Mouse (Mus musculus) thymus, postnatal 4 days (tissue): ENCODE results near the gene Etv5.
A peak's percentile ranks its signal among the peaks of the same experiment; 100 is the strongest.
"Not testable (repeated sequence)": the region's sequence is repeated elsewhere in the genome, so short reads cannot be mapped to it uniquely, and the experiment has no call there.

Experiments
- DNase-seq: peaks from one replicate; pipeline ENCODE4 v3.0.0; 2021

Etv5 gene

DNA sequence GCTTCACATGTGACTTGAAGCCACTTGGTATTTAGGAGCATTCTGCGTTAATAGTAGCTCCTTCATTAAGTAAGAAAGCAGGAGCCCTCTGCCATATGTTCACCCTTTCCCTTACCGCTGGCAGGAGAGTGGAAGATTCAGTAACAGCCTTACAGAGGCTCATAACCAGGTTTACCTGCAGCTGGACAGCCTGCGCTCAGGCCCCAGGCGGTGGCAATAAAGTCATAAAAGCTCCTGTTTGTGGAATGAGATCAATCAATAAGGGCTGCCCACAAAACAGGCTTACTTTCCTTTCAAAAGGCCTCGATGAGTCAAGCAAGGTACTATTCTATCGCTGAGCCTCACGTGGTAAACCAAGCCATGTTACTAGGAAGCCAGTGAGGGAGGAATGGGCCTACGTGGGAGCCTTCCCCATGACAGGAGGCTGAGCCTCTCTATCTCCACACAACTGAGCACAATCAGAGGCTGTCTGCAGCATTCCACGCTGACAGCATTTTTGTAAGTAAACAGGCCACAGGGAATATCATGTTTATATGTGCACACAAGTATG, 49.1 kb downstream of the Etv5 start:
- no peak for DNase-seq

GRCm38 (mm10) chr16:22389146-22389911, 50.2 kb downstream of the Etv5 start:
- DNase-seq, result no peak

- DNase-seq, result peak; percentile 23
Observed at GRCm38 (mm10) chr16:22387731-22388130, 51.8 kb downstream of the Etv5 start.

DNA sequence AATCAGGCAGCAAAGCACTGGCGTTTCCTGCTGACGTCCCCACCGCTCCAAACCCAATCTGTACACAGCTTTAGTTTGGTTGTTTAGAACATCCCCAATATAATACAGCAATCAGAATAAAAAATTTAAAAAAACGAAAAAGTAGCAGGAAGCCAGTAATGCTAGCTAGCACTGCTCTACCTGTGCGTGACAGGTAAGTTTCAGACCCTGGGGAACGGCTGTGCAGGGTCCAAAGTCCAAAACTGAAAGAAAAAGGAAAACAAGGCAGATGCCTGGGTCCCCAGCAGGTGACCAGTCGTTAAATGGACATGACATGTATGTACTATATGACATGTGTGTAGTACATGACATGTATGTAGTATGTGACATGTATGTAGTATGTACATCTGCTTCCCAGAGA, 57.5 kb downstream of the Etv5 start:
- DNase-seq, result not testable (repeated sequence)

- DNase-seq, result no peak
Observed at GRCm38 (mm10) chr16:22380981-22381380, 58.5 kb downstream of the Etv5 start.

DNA sequence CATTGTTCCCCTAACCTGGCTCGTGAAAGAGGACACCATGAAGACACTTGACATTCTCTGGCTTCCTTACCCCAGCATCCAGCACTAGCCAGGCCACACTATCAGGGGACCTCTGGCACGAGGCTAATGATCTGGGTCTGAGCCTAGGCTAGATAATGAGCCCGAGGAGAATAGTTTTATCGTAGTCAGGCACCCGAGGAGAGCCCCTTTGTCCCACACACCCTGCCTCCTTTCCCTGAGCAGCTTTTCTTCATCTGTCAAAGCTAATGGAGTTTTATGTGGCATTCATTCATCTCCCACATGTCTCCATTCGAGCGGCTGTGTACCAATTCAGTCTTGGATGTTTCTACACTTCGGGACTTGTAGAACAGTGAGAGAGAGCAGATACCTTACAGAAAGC, 59.5 kb downstream of the Etv5 start:
- no peak for DNase-seq

DNA sequence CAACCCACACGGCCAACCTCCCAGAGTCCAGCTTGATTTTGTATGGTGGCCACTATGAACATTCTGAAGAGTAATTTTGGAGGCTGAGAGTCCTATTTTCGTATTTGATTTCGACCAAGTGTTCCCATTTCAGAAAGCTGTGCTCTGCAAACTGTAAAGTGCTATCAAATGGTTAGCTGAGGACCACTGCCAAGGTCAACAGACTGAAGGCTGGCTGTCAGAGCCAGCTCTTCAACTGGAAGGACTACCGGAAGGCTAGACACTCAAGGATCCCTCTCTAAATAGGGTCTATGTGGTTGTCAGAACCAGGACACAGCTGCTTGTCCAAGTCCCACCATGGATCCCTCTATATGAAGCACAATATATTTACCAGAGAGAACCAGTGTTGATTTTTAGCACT, 60.2 kb downstream of the Etv5 start:
- DNase-seq, result no peak

DNA sequence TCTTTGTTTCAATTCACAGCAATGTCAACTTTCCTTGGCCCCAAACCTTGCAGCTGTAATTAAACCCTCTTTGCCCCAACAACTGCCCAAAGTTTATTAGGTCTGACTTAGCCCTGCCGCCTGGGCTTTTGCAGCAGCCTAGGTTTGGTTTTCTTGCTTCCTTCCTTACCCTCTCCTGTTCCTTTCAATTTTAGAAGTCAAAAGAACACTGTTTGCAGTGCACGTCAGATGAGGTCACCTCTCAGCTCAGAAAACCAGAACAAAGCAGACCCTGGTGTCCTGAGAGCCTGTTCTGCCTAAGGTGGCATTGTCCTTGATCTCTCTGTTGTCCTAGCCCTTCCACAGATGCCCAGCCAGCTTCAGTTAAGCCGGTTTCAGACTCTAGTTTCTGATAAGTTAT, 61.8 kb downstream of the Etv5 start:
- DNase-seq, result no peak

DNA sequence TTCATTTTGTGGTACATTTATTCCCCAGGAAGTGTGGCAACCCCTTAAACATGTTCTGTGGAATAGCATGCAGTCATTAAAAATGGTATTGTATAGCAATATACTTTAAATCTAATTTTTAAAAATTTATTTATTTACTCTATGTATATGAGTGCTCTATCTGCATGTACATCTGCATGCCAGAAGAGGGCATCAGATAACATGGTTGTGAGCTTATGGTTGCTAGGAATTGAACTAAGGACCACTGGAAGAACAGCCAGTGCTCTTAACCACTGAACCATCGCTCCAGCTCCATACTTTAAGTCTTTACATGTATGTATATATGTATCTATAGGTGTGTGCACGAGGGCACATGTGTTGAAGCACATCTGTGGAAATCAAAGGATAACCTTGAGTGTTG, 64.6 kb downstream of the Etv5 start:
- DNase-seq, result no peak

DNA sequence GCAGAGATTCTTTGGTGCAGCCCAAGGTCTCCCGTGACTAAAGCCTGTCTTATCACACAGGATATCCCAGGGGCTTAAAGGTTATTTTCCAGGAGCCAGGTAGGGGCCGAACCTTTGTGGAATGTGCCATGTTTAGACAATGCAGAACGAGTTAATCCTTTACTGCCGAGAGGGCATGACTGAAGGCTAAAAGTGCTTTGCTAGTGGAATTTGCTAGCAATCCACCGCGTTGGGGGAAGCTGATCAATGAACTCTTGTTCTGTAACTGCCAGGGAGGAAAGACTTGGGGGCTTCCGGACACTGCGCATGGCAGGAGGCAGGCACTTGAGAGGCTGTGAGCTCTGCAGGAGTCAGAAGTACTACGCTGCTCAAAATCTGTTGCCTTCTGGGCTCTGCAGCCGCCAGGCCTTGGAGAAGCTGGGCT, 66.8 kb downstream of the Etv5 start:
- DNase-seq, result no peak

DNA sequence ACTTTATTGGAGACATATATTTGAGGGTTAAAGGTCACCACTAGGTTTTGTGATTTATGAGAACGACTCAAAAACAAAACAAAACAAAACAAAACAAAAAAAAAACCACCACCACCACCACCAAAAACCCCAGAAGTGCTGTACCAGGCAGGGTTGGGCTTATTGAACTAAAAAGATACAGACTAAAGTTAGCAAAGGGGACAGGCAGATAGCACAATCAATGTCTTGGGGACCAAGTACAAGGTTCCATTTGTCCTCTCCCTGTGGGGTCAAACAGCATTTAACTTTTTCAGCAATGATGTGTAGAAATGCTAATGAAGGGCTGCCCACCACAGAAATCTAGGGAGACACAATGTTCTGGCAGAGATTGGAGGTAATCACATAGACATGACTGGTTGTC, 67.3 kb downstream of the Etv5 start:
- no peak for DNase-seq

DNA sequence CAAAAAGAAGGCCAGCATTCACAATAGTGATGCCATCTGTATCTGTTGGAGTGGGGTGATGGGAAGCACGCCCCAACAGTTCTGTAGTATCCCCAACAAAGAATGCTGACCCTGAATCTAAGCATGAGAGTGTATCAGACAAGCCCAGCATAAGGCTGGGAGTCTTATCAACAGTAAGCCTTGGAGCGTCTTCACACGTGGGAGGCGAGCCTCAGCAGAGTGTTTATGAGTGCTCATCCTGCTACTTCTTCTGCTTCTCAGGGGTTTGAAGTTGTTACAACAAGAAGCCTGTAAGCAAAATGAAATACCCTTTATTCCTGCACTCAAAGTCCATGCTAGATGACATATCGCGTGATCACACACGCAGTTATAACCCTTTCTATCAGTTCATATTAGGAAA, 72.4 kb downstream of the Etv5 start:
- DNase-seq, result no peak

- DNase-seq, result no peak
Observed at GRCm38 (mm10) chr16:22366040-22366439, 73.5 kb downstream of the Etv5 start.

GRCm38 (mm10) chr16:22365596-22365995, 73.9 kb downstream of the Etv5 start:
- no peak for DNase-seq

DNA sequence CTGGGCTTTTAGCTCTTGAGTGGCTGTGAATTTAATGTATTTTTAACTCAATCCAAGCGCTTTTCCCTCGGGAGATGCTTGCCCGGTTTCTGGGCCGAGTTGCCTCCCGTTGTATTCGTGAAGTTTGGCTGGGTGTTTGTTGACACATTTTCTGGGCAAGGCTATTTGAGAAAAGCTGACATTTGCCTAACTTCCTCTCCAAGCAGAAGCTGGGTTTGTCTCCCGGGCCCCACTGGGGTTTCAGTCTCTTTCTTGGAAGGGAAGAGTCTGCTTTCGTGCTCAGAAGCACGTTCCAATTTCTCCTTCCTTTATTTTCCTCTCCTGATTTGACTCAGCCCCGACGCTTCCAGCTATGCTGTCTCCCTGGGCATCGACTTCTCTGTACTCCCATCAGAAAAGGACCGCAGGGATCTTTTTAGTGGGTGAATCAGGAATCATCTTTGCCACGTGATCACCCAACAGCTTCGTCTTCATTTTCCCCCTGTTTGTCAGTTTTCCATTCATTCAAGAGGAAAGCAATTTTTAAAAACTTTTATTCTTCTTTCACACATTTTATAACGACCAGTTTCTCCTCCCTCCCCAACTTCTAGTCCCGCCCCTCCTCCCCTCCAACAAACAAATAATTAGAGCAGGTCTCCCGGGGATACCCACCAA, 80.7 kb downstream of the Etv5 start:
- DNase-seq, result no peak

- not testable (repeated sequence) for DNase-seq
Observed at GRCm38 (mm10) chr16:22354177-22354576, 85.3 kb downstream of the Etv5 start.

DNA sequence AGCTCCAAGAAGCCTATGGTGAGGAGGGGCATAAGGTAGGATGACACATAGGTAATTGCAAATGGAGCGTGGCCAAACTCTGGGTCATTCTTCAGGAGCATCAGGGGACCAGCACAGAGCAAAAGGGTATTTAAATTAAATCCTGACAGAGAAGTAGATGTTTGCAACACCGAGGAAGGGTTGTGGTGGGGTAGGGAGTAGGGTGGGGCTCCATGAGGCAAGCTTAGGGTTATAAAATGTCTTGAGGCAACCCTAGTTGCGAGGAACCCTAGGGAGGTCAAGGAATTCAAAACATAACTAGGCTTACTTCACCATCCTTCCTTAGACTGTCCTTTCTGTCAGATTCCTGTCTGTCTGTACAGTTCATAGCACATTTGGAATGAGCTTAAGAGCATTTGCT, 85.9 kb downstream of the Etv5 start:
- no peak for DNase-seq

DNA sequence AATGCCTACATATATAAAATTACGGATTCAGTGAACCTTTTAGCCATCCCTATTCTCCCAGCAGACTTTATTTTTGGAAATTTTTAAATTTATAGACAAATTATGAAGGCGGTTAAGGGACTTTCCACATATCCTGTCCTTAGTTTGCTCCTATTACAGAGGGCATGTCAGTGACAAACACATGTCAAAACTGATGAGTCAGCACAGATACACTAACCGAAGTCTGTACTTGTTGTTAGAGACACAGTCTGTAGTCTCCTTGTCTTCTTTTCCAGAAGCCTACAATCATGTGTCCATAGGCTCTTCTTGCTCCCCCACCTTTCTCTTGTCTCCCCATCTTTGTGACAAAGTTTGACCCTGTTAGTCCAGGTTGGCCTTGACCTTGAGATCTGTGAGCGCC, 88.3 kb downstream of the Etv5 start:
- no peak for DNase-seq

GRCm38 (mm10) chr16:22349798-22350197, 89.7 kb downstream of the Etv5 start:
- peak; percentile 38 for DNase-seq

DNA sequence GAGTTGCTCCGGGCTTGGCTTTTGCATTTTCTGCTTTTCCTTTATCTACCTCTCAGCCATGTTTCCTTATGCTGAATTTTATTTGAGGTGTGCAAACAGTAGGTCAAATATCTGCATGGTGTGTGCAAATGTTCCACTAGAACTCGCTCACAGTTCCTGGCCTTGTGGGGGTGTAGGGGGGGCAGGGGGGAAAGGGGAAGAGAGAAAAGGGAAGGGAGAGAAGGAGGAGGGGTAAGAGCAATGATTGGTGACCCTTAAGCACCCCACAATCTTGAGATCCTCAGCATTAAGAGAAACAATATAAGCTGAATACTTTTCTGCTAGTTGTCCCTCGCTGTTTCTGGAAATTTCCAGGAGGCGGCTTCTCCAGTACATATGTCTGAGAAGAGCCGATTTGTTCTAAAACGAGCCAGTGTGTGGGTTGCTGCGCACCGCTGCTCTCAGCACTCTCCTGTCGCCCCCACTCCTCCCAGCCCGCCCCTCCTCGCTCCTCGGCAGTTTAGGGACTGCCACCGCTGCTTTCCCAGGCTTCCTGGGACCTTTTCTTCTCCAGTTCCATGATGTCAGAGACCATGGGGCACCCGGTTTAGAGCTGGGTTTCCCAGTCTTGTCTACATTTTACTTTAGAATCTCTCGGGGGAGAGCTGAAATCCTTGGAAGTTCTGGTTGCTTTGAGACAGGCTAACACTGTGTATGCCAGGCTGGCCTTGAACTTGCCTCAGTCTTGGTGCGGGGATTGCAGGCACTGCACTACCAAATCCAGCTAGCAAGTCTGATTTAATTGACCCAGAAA, 90.8 kb downstream of the Etv5 start:
- DNase-seq, result no peak

- DNase-seq, result no peak
Observed at GRCm38 (mm10) chr16:22348014-22348413, 91.5 kb downstream of the Etv5 start.

DNA sequence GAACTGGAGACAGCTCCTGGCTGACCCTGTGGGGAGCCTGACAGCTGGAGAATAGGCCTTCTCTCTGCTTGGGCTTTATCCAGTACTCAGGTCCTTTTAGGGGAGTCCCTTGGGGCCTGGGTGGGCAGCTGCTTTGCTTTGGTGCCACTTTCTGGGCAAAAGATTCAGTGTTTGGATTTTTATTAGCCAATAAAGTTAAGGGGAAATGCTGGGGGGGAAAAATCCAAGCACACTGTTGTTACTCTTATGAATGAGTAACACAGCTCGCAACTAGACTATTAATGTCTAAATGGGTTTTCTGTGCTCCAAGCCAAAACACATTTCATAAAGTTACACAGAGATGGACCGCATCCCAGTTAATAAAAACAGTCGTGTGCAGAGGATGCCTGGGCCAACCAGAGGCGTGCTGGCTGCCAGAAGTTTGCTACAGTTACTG, 98.3 kb downstream of the Etv5 start:
- DNase-seq, result no peak

- no peak for DNase-seq
Observed at GRCm38 (mm10) chr16:22335781-22336180, 103.7 kb downstream of the Etv5 start.
